Mouse (Mus musculus) pancreas, adult 10 weeks (tissue): ENCODE results near the gene 9530077C05Rik. TPM values are rescaled to one million over a fixed set of nuclear protein-coding genes. Genes with fewer than 3 reads are reported as not detected.

Experiments used
- polyA plus RNA-seq: library from polyadenylated mRNA; stranded (reverse); fragments of 350-450 nt; fragmentation: Illumina TruSeq; extraction: RNeasy Lipid Tissue Mini Kit (QIAGEN cat#74804); gene quantifications from one replicate; pipeline ENCODE4 v1.2.3, GENCODE M21; 2015; ENCODE audit warnings: low read depth, low replicate concordance; ENCODE audit not compliant: insufficient read depth

The 9530077C05Rik gene
- polyA plus RNA-seq = 1.00 TPM

GRCm38 (mm10) chr9:22411002-22411857 lies at the start of gene 9530077C05Rik:
Gene 9530077C05Rik, plus strand, starts transcription at chr9:22411513.

GRCm38 (mm10) chr9:22389021-22389476 lies 22.3 kb upstream of the 9530077C05Rik start, which contains the start of gene Anln:
Gene Anln, minus strand, starts transcription at chr9:22389188.

GRCm38 (mm10) chr9:22453990-22454389 lies 42.7 kb downstream of the 9530077C05Rik start, which contains the start of gene Gm17545:
Gene Gm17545, plus strand, starts transcription at chr9:22454290.

GRCm38 (mm10) chr9:22469643-22470042 lies 58.3 kb downstream of the 9530077C05Rik start, which contains the start of gene Rp9:
Gene Rp9, minus strand, starts transcription at chr9:22469743.

GRCm38 (mm10) chr9:22475424-22475868 lies 64.1 kb downstream of the 9530077C05Rik start, which contains the start of gene Bbs9:
Gene Bbs9, plus strand, starts transcription at chr9:22475715.

Other genes with a start within 250 kb of the 9530077C05Rik start
- gene Zfp872, start 223.4 kb upstream of the 9530077C05Rik start, polyA plus RNA-seq = 0.63 TPM
- gene Zfp809, start 185.8 kb upstream of the 9530077C05Rik start, polyA plus RNA-seq = 11.5 TPM
- gene Zfp599, start 151.6 kb upstream of the 9530077C05Rik start, polyA plus RNA-seq = not detected
- 8.2 TPM for gene Zfp810, start 103.9 kb upstream of the 9530077C05Rik start, polyA plus RNA-seq
- 1.0 TPM for gene Anln, start 22.3 kb upstream of the 9530077C05Rik start, polyA plus RNA-seq
- not detected for gene Gm17545, start 42.8 kb downstream of the 9530077C05Rik start, polyA plus RNA-seq
- gene Rp9, start 58.2 kb downstream of the 9530077C05Rik start, polyA plus RNA-seq = 22.8 TPM
- gene Bbs9, start 64.2 kb downstream of the 9530077C05Rik start, polyA plus RNA-seq = 4.4 TPM